Mouse (Mus musculus): ENCODE measurements at regions not wholly inside any gene's neighbourhood (a gene's known extent, or its start where the extent isn't known, plus 50 kb on each side); places are given as distances from the start of the nearest gene placed in this dataset.

DNA sequence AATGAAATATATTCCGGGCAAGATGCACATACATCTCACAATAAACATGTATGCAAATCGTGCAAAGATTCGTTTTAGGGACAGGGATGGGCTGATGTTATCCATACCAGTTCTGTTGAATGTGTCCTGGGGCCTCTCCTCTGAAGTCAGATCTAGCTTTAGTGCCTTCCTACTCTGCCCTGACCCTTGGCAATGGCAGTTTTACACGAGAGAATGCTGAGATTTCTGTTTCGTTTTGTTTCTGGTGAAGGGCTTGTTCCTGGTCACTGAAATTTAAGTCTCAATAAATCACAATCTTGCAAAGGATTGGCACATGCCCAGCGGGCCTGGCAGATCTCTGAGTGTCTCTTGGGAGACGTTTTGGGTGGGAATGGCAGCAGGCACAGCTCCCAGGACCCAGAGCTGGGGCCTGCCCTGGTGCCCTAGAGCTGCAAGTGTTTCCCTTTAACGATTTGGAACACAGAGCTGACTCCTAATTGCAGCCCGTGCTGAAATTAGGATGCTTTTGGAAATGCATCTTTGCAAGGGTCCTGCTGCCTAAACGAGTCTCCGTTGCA lies 447.5 kb downstream of the Etnk1 start:
- Histone ChIP-seq H3K9me3 (no peaks in the 10 kb centered on the region), H3K9ac (no peak overlapping the region), H3K4me1 (no peaks in the 10 kb centered on the region), H3K4me2 (replicated peaks) (no peak overlapping the region), H3K36me3 (no peaks in the 10 kb centered on the region), H3K4me3 (no peak overlapping the region), H3K27me3 (no peaks in the 10 kb centered on the region), H3K27ac (no peak overlapping the region)
- no peak for ATAC-seq (ENCODE audit: insufficient number of reproducible peaks, insufficient read depth, low FRiP score, low TSS enrichment)
- 71% methylated on average over 11 of the region's 11 CpGs for WGBS

- Histone ChIP-seq H3K27me3 (no peaks in the 10 kb centered on the region), H3K9me3 (no peaks in the 10 kb centered on the region), H3K27ac (no peak overlapping the region)
These were observed 448.3 kb downstream of the Etnk1 start for GRCm38 (mm10) chr6:143615361-143615760.

GRCm38 (mm10) chr6:143616386-143616785 lies 449.4 kb downstream of the Etnk1 start:
- Histone ChIP-seq H3K4me3 (no peak overlapping the region), H3K4me2 (replicated peaks) (no peak overlapping the region), H3K27me3 (no peaks in the 10 kb centered on the region), H3K4me1 (no peaks in the 10 kb centered on the region), H3K9me3 (no peaks in the 10 kb centered on the region), H3K9ac (no peak overlapping the region), H3K36me3 (no peaks in the 10 kb centered on the region), H3K27ac (no peak overlapping the region)
- WGBS: 89% methylated on average over 4 of the region's 4 CpGs
- no peak for ATAC-seq (ENCODE audit: insufficient number of reproducible peaks, insufficient read depth, low FRiP score, low TSS enrichment)

More at GRCm38 (mm10) chr6:143615361-143615760, 448.3 kb downstream of the Etnk1 start:
- Histone ChIP-seq H3K4me1 (no peaks in the 10 kb centered on the region), H3K4me3 (no peak overlapping the region), H3K4me2 (replicated peaks) (no peak overlapping the region), H3K9ac (no peak overlapping the region), H3K36me3 (no peaks in the 10 kb centered on the region)
- ATAC-seq (ENCODE audit: insufficient number of reproducible peaks, insufficient read depth, low FRiP score, low TSS enrichment): no peak
- 76% methylated on average over 8 of the region's 8 CpGs for WGBS

- Histone ChIP-seq H3K9ac (no peak overlapping the region), H3K27ac (no peak overlapping the region), H3K27me3 (no peaks in the 10 kb centered on the region), H3K36me3 (no peaks in the 10 kb centered on the region), H3K9me3 (no peaks in the 10 kb centered on the region), H3K4me3 (no peak overlapping the region), H3K4me1 (no peaks in the 10 kb centered on the region), H3K4me2 (replicated peaks) (no peak overlapping the region)
- WGBS: 63% methylated on average over 10 of the region's 10 CpGs
- no peak for ATAC-seq (ENCODE audit: insufficient number of reproducible peaks, insufficient read depth, low FRiP score, low TSS enrichment)
These were observed 451.5 kb downstream of the Etnk1 start for GRCm38 (mm10) chr6:143618558-143618957.

DNA sequence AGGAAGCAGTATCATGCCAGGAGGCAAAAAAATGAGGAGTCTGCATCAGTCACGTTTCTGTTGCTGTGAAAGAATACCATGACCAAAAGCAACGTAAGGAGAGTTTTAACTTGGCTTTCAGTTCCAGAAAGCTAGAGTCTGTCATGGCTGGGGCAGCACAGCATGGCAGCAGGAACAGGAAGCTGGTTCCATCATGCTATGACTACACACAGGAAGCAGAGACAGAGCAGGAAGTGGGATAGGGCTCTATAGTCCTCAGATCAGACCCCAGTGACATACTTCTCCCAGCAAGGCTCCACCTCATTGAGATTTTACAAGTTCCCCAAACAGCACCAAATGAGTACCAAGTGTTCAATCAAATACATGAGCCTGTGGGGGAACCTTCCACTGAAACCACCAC lies 453.6 kb downstream of the Etnk1 start:
- Histone ChIP-seq H3K9me3 (no peaks in the 10 kb centered on the region), H3K4me1 (no peaks in the 10 kb centered on the region), H3K9ac (no peak overlapping the region), H3K27me3 (no peaks in the 10 kb centered on the region), H3K4me2 (replicated peaks) (no peak overlapping the region), H3K27ac (no peak overlapping the region), H3K4me3 (no peak overlapping the region), H3K36me3 (no peaks in the 10 kb centered on the region)
- ATAC-seq (ENCODE audit: insufficient number of reproducible peaks, insufficient read depth, low FRiP score, low TSS enrichment): no peak
- WGBS: 82% methylated on average over 2 of the region's 2 CpGs

DNA sequence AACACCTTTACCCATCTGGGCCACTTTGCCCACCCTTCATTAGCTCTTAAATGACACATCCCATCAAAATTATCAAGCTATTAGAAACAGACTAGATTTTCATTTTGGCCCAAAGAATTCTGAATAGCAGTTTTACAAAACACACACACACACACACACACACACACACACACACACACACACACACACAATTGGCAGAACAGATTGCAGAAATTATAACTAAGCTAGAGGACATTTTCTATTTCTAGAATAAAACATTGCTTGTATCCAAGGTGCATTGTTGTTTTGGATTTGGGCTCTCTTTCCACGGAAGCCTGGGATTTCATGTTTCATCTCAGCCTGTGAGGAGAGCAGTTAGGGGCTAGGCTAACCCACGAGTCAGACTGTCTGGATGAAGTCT lies 455.1 kb downstream of the Etnk1 start:
- WGBS: 70% methylated on average over 2 of the region's 2 CpGs
- Histone ChIP-seq H3K4me3 (no peak overlapping the region), H3K9ac (no peak overlapping the region), H3K27me3 (no peaks in the 10 kb centered on the region), H3K27ac (no peak overlapping the region), H3K4me2 (replicated peaks) (no peak overlapping the region), H3K9me3 (no peaks in the 10 kb centered on the region), H3K4me1 (no peaks in the 10 kb centered on the region), H3K36me3 (no peaks in the 10 kb centered on the region)
- ATAC-seq (ENCODE audit: insufficient number of reproducible peaks, insufficient read depth, low FRiP score, low TSS enrichment): no peak

GRCm38 (mm10) chr6:143624901-143625300 lies 457.9 kb downstream of the Etnk1 start:
- no peak for ATAC-seq (ENCODE audit: insufficient number of reproducible peaks, insufficient read depth, low FRiP score, low TSS enrichment)
- WGBS: 82% methylated on average over 3 of the region's 3 CpGs
- Histone ChIP-seq H3K4me2 (replicated peaks) (no peak overlapping the region), H3K27me3 (no peaks in the 10 kb centered on the region), H3K9ac (no peak overlapping the region), H3K9me3 (no peaks in the 10 kb centered on the region), H3K4me3 (no peak overlapping the region), H3K4me1 (no peaks in the 10 kb centered on the region), H3K27ac (no peak overlapping the region), H3K36me3 (no peaks in the 10 kb centered on the region)

DNA sequence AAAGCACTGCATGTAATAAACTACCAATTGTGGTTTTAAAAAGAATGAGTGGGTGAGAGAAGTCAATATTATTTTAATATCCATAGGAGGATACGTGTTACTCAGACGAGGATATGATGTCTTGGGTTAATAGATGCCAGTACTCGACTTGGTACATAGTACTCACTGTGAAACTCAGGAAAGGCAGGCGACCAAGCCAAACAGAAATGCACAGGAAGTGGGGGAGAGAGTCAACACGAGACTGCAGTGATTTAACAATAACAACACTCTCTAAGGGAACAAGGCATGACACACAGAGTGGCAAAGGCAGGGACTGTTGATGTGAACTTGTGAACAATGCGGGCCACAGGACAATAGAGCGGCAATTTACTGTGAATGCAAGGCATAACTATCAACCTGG lies 464.6 kb downstream of the Etnk1 start:
- Histone ChIP-seq H3K9me3 (no peaks in the 10 kb centered on the region), H3K4me1 (no peaks in the 10 kb centered on the region), H3K9ac (no peak overlapping the region), H3K4me2 (replicated peaks) (no peak overlapping the region), H3K27me3 (no peaks in the 10 kb centered on the region), H3K27ac (no peak overlapping the region), H3K36me3 (no peaks in the 10 kb centered on the region), H3K4me3 (no peak overlapping the region)
- WGBS: 64% methylated on average over 7 of the region's 7 CpGs
- no peak for ATAC-seq (ENCODE audit: insufficient number of reproducible peaks, insufficient read depth, low FRiP score, low TSS enrichment)

DNA sequence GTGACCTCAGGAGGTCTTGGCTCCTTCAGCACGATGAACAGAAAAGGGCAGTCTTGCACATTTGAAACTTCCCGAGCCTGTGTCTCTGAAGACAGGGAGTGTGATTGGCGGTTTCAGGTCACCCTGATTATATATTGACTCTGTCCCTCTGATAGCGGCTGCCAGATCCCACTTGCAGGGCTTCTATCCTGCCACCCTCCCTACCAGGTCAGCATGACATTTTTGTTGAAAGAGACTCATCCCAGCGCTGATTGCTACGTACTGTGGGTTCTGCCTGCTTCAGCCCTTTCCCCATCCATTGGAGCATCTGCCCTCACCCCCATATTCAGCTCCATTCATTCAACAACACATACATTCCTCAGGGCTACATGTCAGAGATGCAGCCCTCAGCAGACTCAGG lies 466.7 kb downstream of the Etnk1 start:
- Histone ChIP-seq H3K9me3 (no peaks in the 10 kb centered on the region), H3K27ac (no peak overlapping the region), H3K4me3 (no peak overlapping the region), H3K9ac (no peak overlapping the region), H3K4me2 (replicated peaks) (no peak overlapping the region), H3K27me3 (no peaks in the 10 kb centered on the region), H3K36me3 (no peaks in the 10 kb centered on the region), H3K4me1 (no peaks in the 10 kb centered on the region)
- ATAC-seq (ENCODE audit: insufficient number of reproducible peaks, insufficient read depth, low FRiP score, low TSS enrichment): no peak
- WGBS: 68% methylated on average over 6 of the region's 6 CpGs

DNA sequence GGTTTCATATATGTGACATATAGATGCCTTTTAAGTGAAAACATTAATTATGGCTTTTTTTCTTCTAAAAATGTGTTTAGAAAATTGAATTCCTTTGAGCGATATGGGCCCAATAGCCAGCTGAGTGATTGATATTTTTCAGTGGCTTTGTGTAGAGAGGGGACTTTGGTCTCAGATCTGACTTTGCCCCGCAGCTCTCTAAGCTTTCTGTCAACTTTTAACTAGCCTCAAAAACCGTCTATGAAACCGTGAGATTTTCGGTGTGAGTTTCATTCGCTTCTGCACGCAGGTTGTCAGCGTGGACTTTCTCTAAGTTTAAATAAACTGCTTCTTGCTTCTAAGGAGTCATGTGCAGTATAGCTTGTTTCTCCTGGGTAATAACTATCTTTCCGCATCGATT lies 467.3 kb downstream of the Etnk1 start:
- Histone ChIP-seq H3K27ac (no peak overlapping the region), H3K4me3 (no peak overlapping the region), H3K9ac (no peak overlapping the region), H3K27me3 (no peaks in the 10 kb centered on the region), H3K9me3 (no peaks in the 10 kb centered on the region), H3K4me2 (replicated peaks) (no peak overlapping the region), H3K4me1 (no peaks in the 10 kb centered on the region), H3K36me3 (no peaks in the 10 kb centered on the region)
- WGBS: 76% methylated on average over 10 of the region's 10 CpGs
- ATAC-seq (ENCODE audit: insufficient number of reproducible peaks, insufficient read depth, low FRiP score, low TSS enrichment): no peak

GRCm38 (mm10) chr6:143635043-143635442 lies 468.0 kb downstream of the Etnk1 start:
- no peaks in the 10 kb centered on the region for H3K27me3 ChIP-seq
- H3K27ac ChIP-seq: no peak overlapping the region
- no peak overlapping the region for H3K4me2 ChIP-seq (replicated peaks)
- no peaks in the 10 kb centered on the region for H3K36me3 ChIP-seq
- no peak overlapping the region for H3K9ac ChIP-seq
- H3K4me3 ChIP-seq: no peak overlapping the region
- WGBS: 78% methylated on average over 2 of the region's 2 CpGs
- ATAC-seq (ENCODE audit: insufficient number of reproducible peaks, insufficient read depth, low FRiP score, low TSS enrichment): no peak
- no peaks in the 10 kb centered on the region for H3K4me1 ChIP-seq
- H3K9me3 ChIP-seq: no peaks in the 10 kb centered on the region

- no peak for ATAC-seq (ENCODE audit: insufficient number of reproducible peaks, insufficient read depth, low FRiP score, low TSS enrichment)
- H3K4me2 ChIP-seq (replicated peaks): no peak overlapping the region
- 67% methylated on average over 5 of the region's 5 CpGs for WGBS
- H3K27me3 ChIP-seq: no peaks in the 10 kb centered on the region
- no peaks in the 10 kb centered on the region for H3K36me3 ChIP-seq
- no peaks in the 10 kb centered on the region for H3K4me1 ChIP-seq
- H3K9me3 ChIP-seq: no peaks in the 10 kb centered on the region
- H3K27ac ChIP-seq: no peak overlapping the region
- H3K4me3 ChIP-seq: no peak overlapping the region
- no peak overlapping the region for H3K9ac ChIP-seq
These were observed 473.6 kb downstream of the Etnk1 start for GRCm38 (mm10) chr6:143640652-143641051.

- ATAC-seq (ENCODE audit: insufficient number of reproducible peaks, insufficient read depth, low FRiP score, low TSS enrichment): no peak
- H3K4me1 ChIP-seq: no peaks in the 10 kb centered on the region
- H3K4me2 ChIP-seq (replicated peaks): no peak overlapping the region
- no peaks in the 10 kb centered on the region for H3K9me3 ChIP-seq
- no peak overlapping the region for H3K4me3 ChIP-seq
- H3K27ac ChIP-seq: no peak overlapping the region
- no peaks in the 10 kb centered on the region for H3K27me3 ChIP-seq
- no peak overlapping the region for H3K9ac ChIP-seq
- 77% methylated on average over 3 of the region's 3 CpGs for WGBS
- no peaks in the 10 kb centered on the region for H3K36me3 ChIP-seq
These were observed 475.0 kb downstream of the Etnk1 start for GRCm38 (mm10) chr6:143642052-143642451.
